Mouse (Mus musculus): ENCODE results near the gene Cdh4. TPM values are rescaled to one million over a fixed set of nuclear protein-coding genes. Genes with fewer than 3 reads are reported as not detected.

The Cdh4 gene
- polyA plus RNA-seq, 2 experiments = 0.07 to 0.09 TPM

- no peaks in the 10 kb centered on the region for H3K9me3 ChIP-seq (ENCODE audit: control insufficient read depth, low read length)
Measured at GRCm38 (mm10) chr2:179790684-179791083, 348.5 kb downstream of the Cdh4 start.

GRCm38 (mm10) chr2:179792426-179793133 lies 350.3 kb downstream of the Cdh4 start:
- Histone ChIP-seq H3K4me3 (ENCODE audit: insufficient read depth in 1 of 2, low read depth in 2 of 2, low read length in 2 of 2) (no peak overlapping the region), H3K27me3 (ENCODE audit: control insufficient read depth, insufficient read depth, low read length) (no peaks in the 10 kb centered on the region), H3K9me3 (ENCODE audit: control insufficient read depth, low read length) (no peaks in the 10 kb centered on the region), H3K36me3 (replicated peaks; ENCODE audit: control insufficient read depth, insufficient read depth, low read depth) (no peaks in the 10 kb centered on the region), H3K27ac (no peak overlapping the region), H3K4me2 (ENCODE audit: low read depth) (no peak overlapping the region), H3K9ac (replicated peaks) (no peak overlapping the region), H3K4me1 (replicated peaks; ENCODE audit: control insufficient read depth in 2 of 2, insufficient read depth in 2 of 2, low read length in 1 of 2) (no peaks in the 10 kb centered on the region)
- ATAC-seq (ENCODE audit: insufficient read depth) = no peak
- TF ChIP-seq CTCF (IDR thresholded peaks at IDR 0.05; ENCODE audit: low read depth) (no peak), EP300 (IDR thresholded peaks at IDR 0.05; ENCODE audit: low read depth) (no peak)
- WGBS (ENCODE audit: insufficient replicate concordance) = 45% methylated on average over 13 of the region's 13 CpGs
- DNase-seq (ENCODE audit: low read depth in 3 of 3, low spot score in 3 of 3) = no peak

More at GRCm38 (mm10) chr2:179790684-179791083, 348.5 kb downstream of the Cdh4 start:
- ATAC-seq (ENCODE audit: insufficient read depth) (no peak), DNase-seq (ENCODE audit: low read depth in 3 of 3, low spot score in 3 of 3) (no peak)
- no peak overlapping the region for H3K27ac ChIP-seq
- no peak overlapping the region for H3K9ac ChIP-seq (replicated peaks)
- TF ChIP-seq EP300 (IDR thresholded peaks at IDR 0.05; ENCODE audit: low read depth) (no peak), CTCF (IDR thresholded peaks at IDR 0.05; ENCODE audit: low read depth) (no peak)
- no peaks in the 10 kb centered on the region for H3K4me1 ChIP-seq (replicated peaks; ENCODE audit: control insufficient read depth in 2 of 2, insufficient read depth in 2 of 2, low read length in 1 of 2)
- whole genome bisulfite sequencing (ENCODE audit: insufficient replicate concordance) = 49% methylated on average over 3 of the region's 3 CpGs
- no peaks in the 10 kb centered on the region for H3K27me3 ChIP-seq (ENCODE audit: control insufficient read depth, insufficient read depth, low read length)
- H3K4me2 ChIP-seq (ENCODE audit: low read depth) = no peak overlapping the region
- no peak overlapping the region for H3K4me3 ChIP-seq (ENCODE audit: insufficient read depth in 1 of 2, low read depth in 2 of 2, low read length in 2 of 2)
- H3K36me3 ChIP-seq (replicated peaks; ENCODE audit: control insufficient read depth, insufficient read depth, low read depth) = no peaks in the 10 kb centered on the region

- no peaks in the 10 kb centered on the region for H3K27me3 ChIP-seq (ENCODE audit: control insufficient read depth, insufficient read depth, low read length)
- no peak for ATAC-seq (ENCODE audit: insufficient read depth)
- no peaks in the 10 kb centered on the region for H3K36me3 ChIP-seq (replicated peaks; ENCODE audit: control insufficient read depth, insufficient read depth, low read depth)
- no peak for TF ChIP-seq CTCF (IDR thresholded peaks at IDR 0.05; ENCODE audit: low read depth)
- no peak for TF ChIP-seq EP300 (IDR thresholded peaks at IDR 0.05; ENCODE audit: low read depth)
- no peak overlapping the region for H3K4me2 ChIP-seq (ENCODE audit: low read depth)
- no peak for DNase-seq (ENCODE audit: low read depth in 3 of 3, low spot score in 3 of 3)
- H3K9ac ChIP-seq (replicated peaks) = no peak overlapping the region
- no peak overlapping the region for H3K27ac ChIP-seq
- H3K4me1 ChIP-seq (replicated peaks; ENCODE audit: control insufficient read depth in 2 of 2, insufficient read depth in 2 of 2, low read length in 1 of 2) = no peaks in the 10 kb centered on the region
- no peak overlapping the region for H3K4me3 ChIP-seq (ENCODE audit: insufficient read depth in 1 of 2, low read depth in 2 of 2, low read length in 2 of 2)
- no peaks in the 10 kb centered on the region for H3K9me3 ChIP-seq (ENCODE audit: control insufficient read depth, low read length)
- 30% methylated on average over 1 of the region's 1 CpGs for WGBS (ENCODE audit: insufficient replicate concordance)
Measured at GRCm38 (mm10) chr2:179794354-179794753, 352.1 kb downstream of the Cdh4 start.

- Histone ChIP-seq H3K27me3 (ENCODE audit: control insufficient read depth, insufficient read depth, low read length) (no peaks in the 10 kb centered on the region), H3K4me1 (replicated peaks; ENCODE audit: control insufficient read depth in 2 of 2, insufficient read depth in 2 of 2, low read length in 1 of 2) (no peaks in the 10 kb centered on the region), H3K4me3 (ENCODE audit: insufficient read depth in 1 of 2, low read depth in 2 of 2, low read length in 2 of 2) (no peak overlapping the region), H3K36me3 (replicated peaks; ENCODE audit: control insufficient read depth, insufficient read depth, low read depth) (no peaks in the 10 kb centered on the region), H3K9me3 (ENCODE audit: control insufficient read depth, low read length) (no peaks in the 10 kb centered on the region), H3K27ac (no peak overlapping the region), H3K4me2 (ENCODE audit: low read depth) (no peak overlapping the region), H3K9ac (replicated peaks) (no peak overlapping the region)
- TF ChIP-seq EP300 (IDR thresholded peaks at IDR 0.05; ENCODE audit: low read depth) (no peak), CTCF (IDR thresholded peaks at IDR 0.05; ENCODE audit: low read depth) (no peak)
- WGBS (ENCODE audit: insufficient replicate concordance) = 80% methylated on average over 12 of the region's 12 CpGs
- ATAC-seq (ENCODE audit: insufficient read depth) = no peak
- no peak for DNase-seq (ENCODE audit: low read depth in 3 of 3, low spot score in 3 of 3)
Measured at GRCm38 (mm10) chr2:179795452-179795851, 353.2 kb downstream of the Cdh4 start.

GRCm38 (mm10) chr2:179799906-179800532 lies 357.8 kb downstream of the Cdh4 start:
- WGBS (ENCODE audit: insufficient replicate concordance) = 73% methylated on average over 19 of the region's 19 CpGs
- Histone ChIP-seq H3K27ac (no peak overlapping the region), H3K9me3 (ENCODE audit: control insufficient read depth, low read length) (no peaks in the 10 kb centered on the region), H3K9ac (replicated peaks) (no peak overlapping the region), H3K4me3 (ENCODE audit: insufficient read depth in 1 of 2, low read depth in 2 of 2, low read length in 2 of 2) (no peak overlapping the region), H3K4me2 (ENCODE audit: low read depth) (no peak overlapping the region), H3K27me3 (ENCODE audit: control insufficient read depth, insufficient read depth, low read length) (no peaks in the 10 kb centered on the region), H3K36me3 (replicated peaks; ENCODE audit: control insufficient read depth, insufficient read depth, low read depth) (no peaks in the 10 kb centered on the region), H3K4me1 (replicated peaks; ENCODE audit: control insufficient read depth in 2 of 2, insufficient read depth in 2 of 2, low read length in 1 of 2) (no peaks in the 10 kb centered on the region)
- TF ChIP-seq CTCF (IDR thresholded peaks at IDR 0.05; ENCODE audit: low read depth) = no peak
- TF ChIP-seq EP300 (IDR thresholded peaks at IDR 0.05; ENCODE audit: low read depth) = no peak
- DNase-seq (ENCODE audit: low read depth in 3 of 3, low spot score in 3 of 3) (no peak), ATAC-seq (ENCODE audit: insufficient read depth) (no peak)
